Mouse (Mus musculus) gastrocnemius, postnatal 14 days (tissue): ENCODE measurements at regions not wholly inside any gene's neighbourhood (a gene's known extent, or its start where the extent isn't known, plus 50 kb on each side); places are given as distances from the start of the nearest gene placed in this dataset.
"Not testable (repeated sequence)": the region's sequence is repeated elsewhere in the genome, so short reads cannot be mapped to it uniquely, and the experiment has no call there.

Experiments
- DNase-seq: peaks from one replicate; pipeline ENCODE4 v3.0.0; 2021; ENCODE audit warnings: mixed read lengths
- intact Hi-C: fragments of 180-260 bp; cut with DNase I; formaldehyde crosslinking; loops from one replicate; pipeline ENCODE4 v1.15.1; 2025; ENCODE audit warnings: low total_unique reads

GRCm38 (mm10) chr14:102810121-102810921, 172.1 kb downstream of the Kctd12 start:
- peak; percentile 35 for DNase-seq
- intact Hi-C loops, result no loop called here

GRCm38 (mm10) chr14:102805936-102806923, 176.2 kb downstream of the Kctd12 start:
- DNase-seq, result peak; percentile 13
- intact Hi-C loops, result loop anchor here (10.0 kb wide), 1 partner anchor 179 kb away; the partner anchor contains the start of gene Kctd12

GRCm38 (mm10) chr14:102795676-102796075, 186.8 kb downstream of the Kctd12 start:
- intact Hi-C loops, result no loop called here
- DNase-seq, result no peak

- no peak for DNase-seq
- intact Hi-C loops, result no loop called here
Measured at GRCm38 (mm10) chr14:102794898-102795297, 187.5 kb downstream of the Kctd12 start.

- intact Hi-C loops, result no loop called here
- DNase-seq, result no peak
Measured at GRCm38 (mm10) chr14:102793753-102794152, 188.7 kb downstream of the Kctd12 start.

GRCm38 (mm10) chr14:102790916-102791315, 191.5 kb downstream of the Kctd12 start:
- DNase-seq, result no peak
- intact Hi-C loops, result no loop called here

- intact Hi-C loops, result no loop called here
- DNase-seq, result no peak
Measured at GRCm38 (mm10) chr14:102782227-102782626, 200.2 kb downstream of the Kctd12 start.

GRCm38 (mm10) chr14:102769716-102770115, 212.7 kb downstream of the Kctd12 start:
- intact Hi-C loops, result no loop called here
- peak; percentile 14 for DNase-seq

- intact Hi-C loops, result no loop called here
Measured at GRCm38 (mm10) chr14:102748687-102749086, 233.8 kb downstream of the Kctd12 start.

GRCm38 (mm10) chr14:102742331-102742730, 240.1 kb downstream of the Kctd12 start:
- no peak for DNase-seq
- intact Hi-C loops, result no loop called here

More at GRCm38 (mm10) chr14:102748687-102749086, 233.8 kb downstream of the Kctd12 start:
- peak; percentile 14 for DNase-seq

GRCm38 (mm10) chr14:102736656-102737055, 245.8 kb downstream of the Kctd12 start:
- DNase-seq, result no peak
- intact Hi-C loops, result no loop called here

- intact Hi-C loops, DNase-seq: not testable (repeated sequence)
Measured at GRCm38 (mm10) chr14:102733718-102734117, 248.7 kb downstream of the Kctd12 start.

GRCm38 (mm10) chr14:102731746-102732145, 250.7 kb downstream of the Kctd12 start:
- intact Hi-C loops, result no loop called here
- DNase-seq, result no peak

- DNase-seq, result no peak
- intact Hi-C loops, result no loop called here
Measured at GRCm38 (mm10) chr14:102722633-102723032, 259.8 kb downstream of the Kctd12 start.

- intact Hi-C loops, result no loop called here
- peak; percentile 18 for DNase-seq
Measured at GRCm38 (mm10) chr14:102718558-102718957, 263.9 kb downstream of the Kctd12 start.

GRCm38 (mm10) chr14:102712600-102712999, 269.8 kb downstream of the Kctd12 start:
- DNase-seq, result no peak
- intact Hi-C loops, result no loop called here

GRCm38 (mm10) chr14:102706704-102707336, 275.6 kb downstream of the Kctd12 start:
- no peak for DNase-seq

GRCm38 (mm10) chr14:102701108-102701507, 281.3 kb downstream of the Kctd12 start:
- intact Hi-C loops, result no loop called here
- no peak for DNase-seq

More at GRCm38 (mm10) chr14:102706704-102707336, 275.6 kb downstream of the Kctd12 start:
- intact Hi-C loops, result no loop called here

GRCm38 (mm10) chr14:102700457-102700856, 282.0 kb downstream of the Kctd12 start:
- intact Hi-C loops, result no loop called here
- DNase-seq, result no peak

- intact Hi-C loops, result no loop called here
- DNase-seq, result no peak
Measured at GRCm38 (mm10) chr14:102699015-102699414, 283.4 kb downstream of the Kctd12 start.
